Mouse (Mus musculus): ENCODE data around the gene Actl9. TPM values are rescaled to one million over a fixed set of nuclear protein-coding genes. Genes with fewer than 3 reads are reported as not detected.

Gene Actl9
- not detected in 2 replicates for polyA plus RNA-seq (2016; fragmentation: Nextera tagmentation; extraction: Ambion mirVana)

GRCm38 (mm10) chr17:33432019-33432946, at the start of gene Actl9:
Gene Actl9, plus strand, starts transcription at chr17:33432896.
- H3K4me2 ChIP-seq (replicated peaks), result no peak within 1 kb of the TSS

GRCm38 (mm10) chr17:33385705-33386104, 47.0 kb upstream of the Actl9 start:
- Histone ChIP-seq H3K9ac (no peak overlapping the region), H3K4me2 (replicated peaks) (no peak overlapping the region), H3K36me3 (peaks cover 40% of the 10 kb centered on the region), H3K9me3 (no peaks in the 10 kb centered on the region), H3K4me1 (no peaks in the 10 kb centered on the region), H3K27me3 (no peaks in the 10 kb centered on the region), H3K4me3 (no peak overlapping the region), H3K27ac (no peak overlapping the region)
- no peak for ATAC-seq (ENCODE audit: insufficient number of reproducible peaks, insufficient read depth, low FRiP score, low TSS enrichment)

More at GRCm38 (mm10) chr17:33432019-33432946, at the start of gene Actl9:
- ATAC-seq (ENCODE audit: insufficient number of reproducible peaks, insufficient read depth, low FRiP score, low TSS enrichment), result no peak
- 90% methylated on average over 3 of the region's 3 CpGs for WGBS
- Histone ChIP-seq H3K27ac (no peak within 1 kb of the TSS), H3K27me3 (no peaks in the 10 kb centered on the region), H3K9ac (no peak within 1 kb of the TSS), H3K4me1 (no peaks in the 10 kb centered on the region), H3K4me3 (no peak within 1 kb of the TSS), H3K9me3 (no peaks in the 10 kb centered on the region), H3K36me3 (no peaks in the 10 kb centered on the region)

GRCm38 (mm10) chr17:33392271-33392670, 40.4 kb upstream of the Actl9 start:
- ATAC-seq (ENCODE audit: insufficient number of reproducible peaks, insufficient read depth, low FRiP score, low TSS enrichment), result no peak
- Histone ChIP-seq H3K27me3 (no peaks in the 10 kb centered on the region), H3K27ac (no peak overlapping the region), H3K9me3 (no peaks in the 10 kb centered on the region), H3K4me2 (replicated peaks) (no peak overlapping the region), H3K36me3 (no peaks in the 10 kb centered on the region; the same call in 1 of the 2 replicates), H3K4me3 (no peak overlapping the region), H3K9ac (no peak overlapping the region), H3K4me1 (peaks cover 7% of the 10 kb centered on the region; the same call in 1 of the 2 replicates)
- WGBS, result 93% methylated on average over 5 of the region's 5 CpGs

- WGBS, result under 1% methylated on average over 44 of the region's 44 CpGs
- H3K9me3 ChIP-seq, result no peaks in the 10 kb centered on the region
These were observed 38.3 kb upstream of the Actl9 start, which contains the start of gene Zfp101 for GRCm38 (mm10) chr17:33394182-33395034. Gene Zfp101, minus strand, starts transcription at chr17:33394641.

GRCm38 (mm10) chr17:33439148-33439547, 6.5 kb downstream of the Actl9 start:
- ATAC-seq (ENCODE audit: insufficient number of reproducible peaks, insufficient read depth, low FRiP score, low TSS enrichment), result no peak
- WGBS, result 67% methylated on average over 1 of the region's 1 CpGs

More at GRCm38 (mm10) chr17:33394182-33395034, 38.3 kb upstream of the Actl9 start, which contains the start of gene Zfp101:
- Histone ChIP-seq H3K36me3 (no peaks in the 10 kb centered on the region; the same call in 1 of the 2 replicates), H3K27me3 (no peaks in the 10 kb centered on the region), H3K4me1 (peaks cover 7% of the 10 kb centered on the region; the same call in 1 of the 2 replicates), H3K9ac (peak within 1 kb of the TSS; percentile 74), H3K4me3 (peak within 1 kb of the TSS; percentile 95), H3K27ac (peak within 1 kb of the TSS; percentile 80), H3K4me2 (replicated peaks) (peak within 1 kb of the TSS; percentile 68)
- peak; percentile 95 for ATAC-seq (ENCODE audit: insufficient number of reproducible peaks, insufficient read depth, low FRiP score, low TSS enrichment)

GRCm38 (mm10) chr17:33439922-33440321, 7.2 kb downstream of the Actl9 start:
- Histone ChIP-seq H3K4me2 (replicated peaks) (no peak overlapping the region), H3K9ac (no peak overlapping the region), H3K4me3 (no peak overlapping the region), H3K36me3 (no peaks in the 10 kb centered on the region), H3K9me3 (no peaks in the 10 kb centered on the region), H3K4me1 (no peaks in the 10 kb centered on the region), H3K27me3 (no peaks in the 10 kb centered on the region), H3K27ac (no peak overlapping the region)
- no peak for ATAC-seq (ENCODE audit: insufficient number of reproducible peaks, insufficient read depth, low FRiP score, low TSS enrichment)
- WGBS, result 79% methylated on average over 5 of the region's 5 CpGs

More at GRCm38 (mm10) chr17:33439148-33439547, 6.5 kb downstream of the Actl9 start:
- Histone ChIP-seq H3K4me1 (no peaks in the 10 kb centered on the region), H3K36me3 (no peaks in the 10 kb centered on the region), H3K27ac (no peak overlapping the region), H3K9me3 (no peaks in the 10 kb centered on the region), H3K4me2 (replicated peaks) (no peak overlapping the region), H3K27me3 (no peaks in the 10 kb centered on the region), H3K9ac (no peak overlapping the region), H3K4me3 (no peak overlapping the region)

- no peak overlapping the region for H3K4me2 ChIP-seq (replicated peaks)
- no peaks in the 10 kb centered on the region for H3K27me3 ChIP-seq
- H3K27ac ChIP-seq, result no peak overlapping the region
- no peak for ATAC-seq (ENCODE audit: insufficient number of reproducible peaks, insufficient read depth, low FRiP score, low TSS enrichment)
- no peaks in the 10 kb centered on the region for H3K36me3 ChIP-seq
- H3K9me3 ChIP-seq, result no peaks in the 10 kb centered on the region
- no peak overlapping the region for H3K9ac ChIP-seq
- no peak overlapping the region for H3K4me3 ChIP-seq
- no peaks in the 10 kb centered on the region for H3K4me1 ChIP-seq
These were observed 8.5 kb downstream of the Actl9 start for GRCm38 (mm10) chr17:33441159-33441558.

GRCm38 (mm10) chr17:33456631-33457030, 23.9 kb downstream of the Actl9 start:
- WGBS, result 83% methylated on average over 2 of the region's 2 CpGs
- Histone ChIP-seq H3K9ac (no peak overlapping the region), H3K27me3 (no peaks in the 10 kb centered on the region), H3K36me3 (no peaks in the 10 kb centered on the region), H3K4me1 (no peaks in the 10 kb centered on the region), H3K4me3 (no peak overlapping the region), H3K9me3 (no peaks in the 10 kb centered on the region), H3K27ac (no peak overlapping the region), H3K4me2 (replicated peaks) (no peak overlapping the region)
- ATAC-seq (ENCODE audit: insufficient number of reproducible peaks, insufficient read depth, low FRiP score, low TSS enrichment), result no peak

GRCm38 (mm10) chr17:33471206-33471605, 38.5 kb downstream of the Actl9 start:
- Histone ChIP-seq H3K9ac (no peak overlapping the region), H3K4me1 (no peaks in the 10 kb centered on the region), H3K9me3 (no peaks in the 10 kb centered on the region), H3K4me2 (replicated peaks) (no peak overlapping the region), H3K27me3 (no peaks in the 10 kb centered on the region), H3K36me3 (no peaks in the 10 kb centered on the region), H3K27ac (no peak overlapping the region), H3K4me3 (no peak overlapping the region)
- no peak for ATAC-seq (ENCODE audit: insufficient number of reproducible peaks, insufficient read depth, low FRiP score, low TSS enrichment)
- 68% methylated on average over 6 of the region's 6 CpGs for WGBS
